Mouse (Mus musculus) kidney, postnatal 25 days (tissue): ENCODE measurements around the gene Scamp2.

ENCODE experiments used
- DNase-seq, 2 experiments: peaks; one replicate each; pipeline ENCODE4 v3.0.0; 2021; ENCODE audit warnings: mixed read lengths in 2 of 2

Gene Scamp2

DNA sequence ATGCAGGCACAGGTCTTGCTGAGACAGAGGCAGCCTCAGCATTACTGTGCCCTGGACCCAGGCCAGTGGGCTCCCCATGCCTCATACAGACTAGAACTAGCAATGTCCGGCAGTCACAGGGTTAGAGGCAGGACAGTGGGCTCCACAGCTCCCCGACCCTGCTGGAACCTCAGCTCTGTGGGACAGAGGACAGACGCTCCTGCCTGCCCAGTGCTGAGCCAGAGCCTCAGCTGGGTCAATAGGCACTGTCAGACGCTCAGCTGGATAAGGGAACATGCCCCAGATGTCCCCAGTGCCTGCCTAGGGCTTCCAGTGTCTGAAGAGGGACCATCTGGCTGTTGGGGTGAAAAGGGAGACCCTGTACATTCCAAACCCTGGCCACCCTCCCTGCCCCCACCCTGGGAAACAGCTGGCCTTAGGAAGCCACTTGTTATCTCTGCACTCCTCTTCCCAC, 37.2 kb downstream of the Scamp2 start:
- peak; percentile 55 to 64 for DNase-seq

DNA sequence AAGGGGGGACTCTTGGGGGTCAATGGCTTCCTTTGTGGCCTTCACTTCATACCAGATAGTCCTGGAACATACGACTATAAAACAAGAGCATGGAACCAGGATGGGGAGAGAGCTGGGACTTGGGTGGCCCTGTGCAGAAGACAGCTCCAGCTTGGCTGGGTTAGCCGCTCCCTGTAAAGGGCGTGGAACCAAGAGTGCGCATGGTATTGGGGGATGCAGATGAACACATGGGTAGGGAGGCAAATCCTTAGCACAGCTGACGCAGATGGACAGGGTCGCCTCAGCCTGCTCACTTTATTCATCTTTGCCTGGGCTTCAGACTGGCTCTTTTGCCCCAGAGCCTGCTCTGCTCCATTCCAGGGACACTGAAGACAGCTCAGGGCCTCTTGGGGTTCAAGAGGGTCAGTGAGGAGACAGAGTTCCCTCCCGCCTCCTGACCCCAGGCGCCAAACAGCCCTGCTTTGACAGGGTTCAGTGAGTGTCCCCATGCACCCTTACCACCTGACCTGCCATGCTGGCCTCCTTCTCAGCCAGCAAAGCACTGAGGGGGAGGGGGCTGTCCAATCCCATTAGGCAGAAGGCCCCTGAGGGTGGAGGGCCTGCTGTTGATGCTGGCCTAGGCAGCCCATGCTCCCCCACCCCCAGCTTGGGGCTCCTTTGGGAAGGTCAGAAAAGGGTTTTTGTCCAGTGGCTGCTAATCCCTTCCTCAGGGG, 38.3 kb downstream of the Scamp2 start:
- DNase-seq: peak; percentile 60 to 90

DNA sequence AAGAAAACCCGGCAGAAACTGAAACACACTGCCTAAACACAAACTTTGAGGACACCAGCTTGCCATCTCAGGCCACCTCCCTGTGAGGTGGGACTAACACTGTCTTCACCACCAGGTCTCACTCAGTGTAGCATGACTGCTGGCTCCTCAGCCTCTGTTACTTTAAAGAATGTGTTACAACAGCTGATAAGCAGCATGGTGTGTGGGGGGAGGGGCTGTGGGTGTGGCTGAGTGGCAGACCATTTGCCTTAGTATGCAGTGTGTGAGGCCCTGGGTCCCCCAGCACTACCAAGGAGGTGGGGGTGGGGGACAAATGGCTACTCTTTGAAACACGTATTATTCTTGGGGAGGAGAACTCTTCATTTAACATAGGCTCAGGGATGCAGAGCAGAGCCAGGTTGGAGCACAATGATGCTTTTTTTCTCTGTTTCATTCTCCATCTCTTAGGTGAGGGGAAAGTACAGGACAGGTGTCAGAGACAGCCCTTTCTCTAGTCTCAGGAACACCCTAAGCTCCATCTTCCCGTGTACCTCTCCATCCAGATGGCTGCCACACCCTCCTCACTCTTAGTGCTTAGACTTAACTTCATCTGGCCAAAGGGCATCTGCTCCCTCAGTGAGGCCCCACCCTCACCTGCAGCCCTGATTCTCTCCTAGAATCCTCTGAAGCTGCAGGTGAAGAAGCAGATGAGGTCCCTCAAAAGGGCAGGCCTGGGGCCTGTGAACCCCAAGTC, 40.0 kb downstream of the Scamp2 start:
- DNase-seq: peak in 1 of 2 experiments; percentile 60

DNA sequence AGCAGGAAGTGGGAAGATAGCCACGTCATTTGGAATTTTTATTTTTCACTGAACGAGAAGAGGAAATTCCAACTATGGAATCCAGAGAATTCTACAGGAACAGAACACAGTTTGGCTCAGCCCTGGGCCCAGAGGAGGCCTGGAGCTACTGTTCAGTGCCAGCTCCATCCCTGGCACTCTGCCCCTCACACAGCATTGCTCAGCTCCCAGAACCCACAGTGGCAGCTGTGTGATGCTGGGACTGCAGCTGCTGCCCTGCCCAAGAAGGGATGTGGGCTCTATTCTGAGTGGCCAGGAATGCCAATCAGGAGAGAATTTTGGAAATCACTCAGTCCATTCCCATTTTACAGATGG, 40.6 kb downstream of the Scamp2 start:
- peak; percentile 38 to 61 for DNase-seq

DNA sequence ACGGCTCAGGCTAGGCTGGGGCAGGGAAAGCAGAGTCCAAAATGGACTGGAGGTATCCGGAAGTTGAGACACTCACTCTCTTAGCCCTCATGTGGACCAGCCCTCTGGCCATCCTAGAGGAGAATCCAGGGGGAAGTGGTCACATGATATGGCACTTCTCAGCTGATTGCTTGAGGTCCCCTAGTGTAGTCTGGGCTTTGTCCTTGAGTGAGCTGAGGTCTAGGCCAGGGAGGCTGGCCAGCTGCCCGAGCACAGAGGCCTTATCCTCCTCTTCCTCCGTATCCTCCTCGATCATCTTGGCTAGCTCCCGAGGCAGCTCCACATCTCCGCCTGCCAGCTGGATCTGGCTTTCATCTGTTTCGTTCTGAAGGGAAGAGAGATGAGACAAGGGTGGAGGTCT, 41.4 kb downstream of the Scamp2 start:
- peak; percentile 16 to 61 for DNase-seq

DNA sequence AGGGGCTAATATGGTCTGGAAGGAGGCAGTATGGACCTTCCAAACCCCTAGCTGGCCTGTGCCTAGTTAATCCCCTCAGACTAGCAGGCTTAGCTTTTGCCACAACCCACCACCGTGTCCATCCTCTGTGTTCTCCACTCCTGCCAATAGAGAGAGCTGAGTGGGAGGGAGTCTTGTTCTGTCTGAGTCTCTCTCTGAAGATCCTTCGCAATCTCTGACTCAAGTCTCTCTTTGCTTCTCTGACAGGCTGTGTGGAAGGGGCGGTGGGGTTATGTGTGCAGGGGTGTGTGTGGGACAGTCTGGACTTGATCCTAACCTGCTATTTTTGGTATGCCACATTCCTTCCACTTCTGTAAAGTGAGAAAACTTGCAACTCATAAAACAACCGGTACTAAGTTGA, 44.1 kb downstream of the Scamp2 start:
- DNase-seq: no peak

DNA sequence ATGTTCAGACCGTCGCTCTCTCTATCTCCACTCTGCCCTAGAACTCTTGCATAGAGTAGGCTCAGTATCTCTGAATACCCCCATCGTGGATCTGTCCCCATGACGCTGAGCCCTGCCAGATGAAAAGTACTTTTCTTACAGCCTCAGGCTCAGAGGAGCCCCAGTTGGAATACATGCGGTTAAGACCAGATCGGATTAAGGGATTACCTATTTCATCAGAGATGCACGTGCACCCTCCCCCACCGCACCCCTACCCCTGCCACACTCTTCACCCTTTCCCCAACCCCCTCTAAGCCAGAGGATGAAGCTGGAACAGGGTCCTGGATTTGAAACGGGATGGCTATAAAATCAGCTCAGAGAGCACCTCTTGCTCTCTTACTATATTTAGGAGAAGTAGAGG, 44.8 kb downstream of the Scamp2 start:
- DNase-seq: no peak

DNA sequence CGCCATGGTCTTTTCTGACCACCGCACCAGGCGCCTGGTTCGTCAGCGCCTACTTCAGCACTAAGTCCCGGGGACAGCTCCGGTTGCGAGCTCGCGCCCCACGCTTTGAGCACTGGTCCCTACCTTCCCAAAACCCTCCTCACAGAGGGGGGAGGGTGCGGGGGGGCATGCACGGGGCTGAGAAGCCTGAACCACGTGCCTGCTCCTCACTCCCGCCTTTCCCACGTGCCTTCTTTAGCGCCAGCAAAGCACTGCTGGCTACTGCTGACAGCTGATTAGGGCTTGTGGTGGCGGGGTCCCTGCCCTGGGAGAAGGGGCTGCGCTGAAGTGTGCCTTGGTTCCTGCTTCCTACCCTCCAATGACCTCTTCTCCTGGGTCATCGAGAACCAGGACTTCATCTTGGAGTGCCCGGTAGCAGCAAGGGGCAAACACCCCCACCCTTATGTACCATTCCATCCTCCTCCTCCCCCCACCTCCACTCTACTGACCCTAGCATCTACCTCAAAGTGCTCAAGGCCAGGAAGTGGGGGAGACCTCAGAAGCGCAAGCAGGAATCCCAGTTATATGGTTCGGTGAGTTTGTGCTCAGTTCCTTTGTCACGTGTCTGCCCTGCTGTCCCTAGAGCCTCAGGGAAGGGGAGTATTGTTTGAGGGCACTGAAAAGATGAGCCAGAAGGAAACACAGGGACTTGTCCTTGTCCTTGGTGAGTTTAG, 45.6 kb downstream of the Scamp2 start, which contains the start of gene Cplx3:
TSS of gene Cplx3 (minus strand) at position 143 of the 713 bp plus-strand sequence.
- peak; percentile 66 to 85 for DNase-seq

DNA sequence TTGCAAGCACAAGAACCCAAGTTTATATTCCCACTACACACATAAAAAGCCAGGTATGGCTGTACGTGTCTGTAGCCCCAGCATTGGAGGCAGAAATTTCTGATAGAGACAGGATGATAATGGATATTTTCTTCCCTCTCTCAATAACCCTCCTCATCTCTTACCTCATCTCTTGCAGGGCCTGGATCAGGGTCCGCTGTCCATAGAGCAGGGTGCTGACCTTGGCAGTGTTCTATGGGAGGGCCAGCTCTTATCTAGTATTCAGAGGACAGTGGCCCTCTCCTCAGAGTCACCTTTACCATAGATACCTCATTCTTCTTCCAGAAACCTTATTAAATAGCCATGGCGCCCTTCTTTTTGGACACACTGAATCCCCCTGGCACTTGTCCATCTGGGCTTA, 49.1 kb downstream of the Scamp2 start:
- no peak for DNase-seq

DNA sequence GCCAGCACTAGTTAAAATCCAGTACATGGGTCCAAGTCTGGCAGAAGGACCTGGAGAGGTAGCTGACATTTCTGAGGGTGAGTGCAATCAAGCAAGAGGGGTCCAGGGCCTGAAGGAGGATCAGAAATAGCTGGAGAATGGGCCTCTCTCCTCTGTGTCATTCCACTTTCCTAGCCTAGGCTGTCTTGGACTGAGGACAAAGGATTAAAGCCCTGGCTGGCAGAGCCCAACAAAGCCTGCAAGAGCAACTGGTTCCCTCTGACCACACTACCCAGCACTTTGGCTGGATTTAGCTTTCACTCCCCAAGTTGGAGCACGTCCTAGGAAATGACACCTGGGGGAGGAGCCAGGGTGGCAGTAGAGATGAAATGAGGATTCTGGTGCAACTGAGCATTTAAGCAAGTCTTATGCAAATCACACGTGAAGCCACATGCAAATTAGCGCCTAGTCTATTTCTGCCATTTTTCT, 49.6 kb downstream of the Scamp2 start:
- no peak for DNase-seq

DNA sequence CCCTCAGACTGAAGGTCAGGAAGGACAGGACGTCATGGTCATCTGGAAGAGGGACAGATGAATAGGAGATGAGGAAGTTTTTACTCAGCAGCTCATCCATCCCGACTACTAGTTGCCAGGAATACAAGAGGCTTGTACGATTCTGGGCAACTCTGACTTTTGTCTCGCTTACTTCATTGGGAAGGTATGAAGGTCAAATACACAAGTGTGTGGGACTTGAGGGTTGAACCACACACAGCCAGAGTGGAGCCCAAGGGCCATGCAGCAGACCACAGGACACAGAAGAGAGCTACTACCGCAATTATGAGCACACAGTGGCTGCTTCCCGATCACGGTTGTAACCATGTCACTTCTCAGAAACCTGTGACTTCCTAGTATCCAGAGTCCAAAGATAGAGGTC, 51.8 kb downstream of the Scamp2 start:
- DNase-seq: no peak

DNA sequence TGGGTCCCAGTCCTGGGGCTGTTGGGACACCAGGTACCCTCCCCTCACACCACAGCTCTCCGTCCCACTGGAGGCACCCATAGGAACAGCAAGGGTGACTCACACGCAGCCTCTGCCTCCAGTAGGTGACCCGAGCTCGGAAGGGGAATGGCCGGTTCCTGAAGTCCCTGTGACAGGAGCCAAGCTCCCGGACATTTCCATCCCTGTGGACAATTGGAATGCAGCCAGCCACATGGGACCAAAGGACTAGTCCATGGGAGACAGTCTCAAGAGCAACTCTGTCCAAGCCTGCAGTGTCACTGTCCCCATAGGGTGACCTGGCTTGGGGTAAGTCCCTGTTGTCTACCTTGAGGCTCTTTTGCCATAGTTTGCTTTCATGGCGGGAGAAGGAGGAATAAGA, 53.2 kb downstream of the Scamp2 start:
- DNase-seq: peak; percentile 40 to 65

DNA sequence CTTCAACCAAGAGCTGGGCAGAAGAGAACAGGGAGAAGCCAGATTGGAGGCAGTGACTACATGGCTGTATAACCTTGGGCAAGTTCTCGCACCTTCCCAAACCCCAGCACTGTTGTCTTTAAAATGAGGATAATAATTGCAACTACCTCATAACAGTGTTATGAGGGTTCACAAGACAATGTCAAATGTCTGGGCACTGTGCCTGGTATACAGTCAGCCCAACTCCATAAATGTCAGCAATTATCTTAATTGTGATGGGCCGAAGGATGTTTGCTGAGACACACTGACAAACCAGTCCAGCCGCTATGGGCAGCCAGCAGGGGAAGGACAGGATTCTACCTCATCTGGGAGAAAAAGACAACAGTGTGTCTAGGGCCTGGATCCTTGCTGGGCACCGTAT, 54.0 kb downstream of the Scamp2 start:
- DNase-seq: no peak

DNA sequence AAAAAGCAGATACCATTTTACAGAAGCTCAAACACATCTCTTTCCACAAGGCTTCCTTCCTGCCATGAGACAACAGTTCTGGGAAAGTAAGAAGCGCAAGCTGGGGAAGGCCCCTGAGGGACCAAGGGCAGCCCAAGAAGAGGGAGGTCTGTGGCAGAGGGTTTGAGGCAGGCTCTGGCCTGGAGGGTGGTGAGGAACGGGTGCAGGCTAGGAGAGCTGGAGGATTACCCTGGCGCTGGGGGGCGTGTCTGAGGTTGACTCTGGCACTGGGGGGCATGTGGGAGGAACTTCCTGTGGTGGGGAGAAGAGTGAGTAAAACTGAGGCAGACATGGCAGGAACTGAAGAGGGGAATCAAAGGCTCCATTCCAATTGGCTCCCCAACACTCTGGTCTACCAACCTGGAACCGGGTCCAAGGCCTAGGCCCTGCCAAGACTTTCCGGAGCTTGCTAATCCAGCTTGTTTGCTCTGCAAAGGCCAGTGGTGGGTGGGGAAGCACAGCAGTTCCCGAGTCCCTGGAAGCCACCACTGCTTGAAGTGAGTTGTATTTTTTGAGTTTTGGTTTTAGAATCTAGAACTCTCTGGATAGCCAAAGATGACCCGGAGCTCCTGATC, 56.9 kb downstream of the Scamp2 start:
- no peak for DNase-seq

DNA sequence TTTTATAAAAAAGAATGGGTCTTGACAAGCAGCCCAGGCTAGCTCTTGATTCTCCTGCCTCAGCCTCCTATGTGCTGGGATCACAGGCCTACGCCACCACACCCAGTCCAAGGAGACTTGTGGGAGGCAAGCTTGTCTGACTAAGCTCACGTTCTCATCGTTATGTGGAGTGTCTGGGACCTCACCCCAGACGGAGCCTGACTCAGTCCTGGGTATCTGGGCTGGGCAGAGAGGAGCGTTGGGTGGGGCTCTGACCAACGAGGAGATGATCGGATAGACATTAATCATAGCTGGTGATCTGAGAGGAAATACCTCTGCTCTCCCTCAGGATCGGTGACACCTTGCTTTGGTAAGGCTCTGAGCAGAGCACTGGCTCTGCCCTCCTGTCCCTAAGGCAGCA, 58.1 kb downstream of the Scamp2 start:
- no peak for DNase-seq

DNA sequence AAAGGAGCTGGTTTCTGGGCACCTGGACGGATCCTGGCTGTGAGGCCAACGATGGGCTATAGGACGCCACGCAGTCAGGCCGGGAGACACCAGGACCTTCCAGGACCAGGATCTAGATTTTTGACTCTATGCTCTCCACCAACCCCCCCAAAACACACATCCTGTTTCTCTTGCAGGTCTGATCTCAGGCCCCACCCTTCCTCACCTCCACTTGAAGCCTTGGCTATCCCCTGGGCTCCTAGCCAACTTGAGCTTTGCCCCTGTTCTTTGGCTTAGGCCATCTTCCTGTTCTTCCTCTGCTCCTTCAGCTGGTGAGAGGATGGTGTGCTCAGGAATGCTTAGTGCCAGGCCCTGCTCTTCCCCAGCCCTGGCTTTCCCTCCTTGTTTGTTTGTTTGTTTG, 59.9 kb downstream of the Scamp2 start, which contains the start of gene Lman1l:
TSS of gene Lman1l (minus strand) at position 101 of the 400 bp plus-strand sequence.
- DNase-seq: no peak

DNA sequence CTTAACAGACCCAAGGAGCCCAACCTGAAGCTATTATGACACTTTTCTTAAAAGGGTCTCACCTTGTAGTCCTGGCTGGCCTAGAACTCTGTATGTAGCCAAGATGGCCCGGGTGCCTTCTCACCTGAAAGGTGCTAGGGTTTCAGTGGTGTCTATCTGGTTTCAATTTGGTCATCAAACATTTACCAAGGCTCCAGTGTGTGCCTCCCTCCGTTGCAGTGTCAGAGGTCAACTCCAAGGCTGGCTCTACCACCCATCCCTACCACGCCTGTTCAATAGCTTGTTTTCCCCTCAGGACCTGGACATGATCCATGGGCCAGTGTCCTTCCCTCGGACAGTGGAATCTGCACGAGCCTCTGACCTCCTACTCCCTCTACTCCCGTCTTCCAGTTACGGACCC, 63.6 kb downstream of the Scamp2 start:
- DNase-seq: no peak

DNA sequence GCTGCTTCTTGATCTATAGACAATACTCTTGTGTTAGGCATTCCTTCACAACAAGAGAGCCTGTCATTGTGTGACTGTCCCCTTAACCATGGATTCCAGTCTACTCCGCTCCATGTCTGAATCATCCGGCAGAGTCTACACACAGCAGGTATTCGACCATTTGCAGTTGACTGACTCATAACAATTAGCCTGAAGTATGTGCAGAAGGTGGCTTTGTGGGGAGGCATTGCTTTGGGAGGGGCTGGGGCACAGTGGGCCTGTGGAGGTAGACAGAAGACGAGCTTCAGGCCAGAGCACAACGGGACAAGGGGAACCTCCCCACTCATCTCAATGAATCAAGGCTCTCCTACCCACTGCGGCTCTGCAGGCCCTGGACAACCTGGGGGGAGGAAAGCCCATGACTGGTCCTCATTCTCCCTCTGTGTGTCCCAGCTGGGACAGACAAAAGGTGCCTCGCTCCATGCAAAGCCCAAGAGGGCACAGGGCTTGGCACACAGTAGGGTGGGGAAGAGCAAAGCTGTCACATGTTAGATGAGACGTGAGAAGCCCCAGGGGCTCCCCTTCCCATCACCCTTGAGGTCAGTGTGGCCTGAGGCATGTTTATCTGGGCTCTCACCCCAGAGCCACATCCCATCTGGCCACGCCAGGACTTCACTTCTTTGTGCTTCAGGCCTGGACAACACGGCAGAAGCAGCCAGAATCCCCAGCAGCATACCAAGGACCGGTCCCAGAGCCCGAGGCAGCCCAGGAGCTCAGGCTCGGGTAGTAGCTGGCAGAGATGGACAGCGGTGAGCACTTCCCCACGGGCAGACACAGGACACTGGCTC, 65.1 kb downstream of the Scamp2 start:
- DNase-seq: no peak

DNA sequence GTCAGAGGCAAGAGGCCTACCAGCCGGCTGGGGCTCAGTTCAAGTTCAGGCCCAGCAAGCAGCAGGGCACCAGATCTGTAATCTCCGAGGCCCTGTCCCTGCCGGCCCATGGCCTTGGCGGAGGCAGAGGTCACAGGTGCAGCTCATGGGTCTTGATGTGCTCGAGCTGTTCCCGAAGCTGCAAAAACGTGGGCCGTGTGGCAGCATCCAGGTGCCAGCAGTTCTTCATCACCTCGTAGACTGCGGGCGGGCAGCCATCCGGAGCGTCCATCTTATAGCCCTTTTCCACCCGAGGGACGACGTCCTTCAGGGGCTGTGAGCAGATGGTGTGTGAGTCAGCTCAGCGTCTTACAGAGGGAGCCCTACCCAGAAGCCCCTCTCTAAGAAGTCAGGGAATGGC, 66.4 kb downstream of the Scamp2 start:
- DNase-seq: no peak

DNA sequence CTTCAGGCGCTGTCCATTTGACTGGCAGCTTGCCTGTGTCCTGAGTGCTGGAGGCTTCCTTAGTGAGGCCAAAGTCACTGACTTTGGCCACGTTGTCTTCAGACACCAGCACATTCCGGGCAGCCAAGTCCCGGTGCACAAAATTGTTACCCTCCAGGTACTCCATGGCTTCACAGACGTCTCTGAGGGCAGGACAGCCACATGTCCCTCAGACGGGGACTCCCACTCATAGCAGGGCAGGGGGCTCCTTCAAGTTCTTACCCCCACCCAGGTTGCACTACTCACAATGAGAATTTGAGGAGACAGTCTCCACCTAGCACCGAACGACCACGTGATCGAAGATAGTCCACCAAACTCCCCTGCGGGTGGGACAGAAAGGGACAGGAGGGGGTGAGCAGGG, 67.1 kb downstream of the Scamp2 start:
- DNase-seq: no peak

DNA sequence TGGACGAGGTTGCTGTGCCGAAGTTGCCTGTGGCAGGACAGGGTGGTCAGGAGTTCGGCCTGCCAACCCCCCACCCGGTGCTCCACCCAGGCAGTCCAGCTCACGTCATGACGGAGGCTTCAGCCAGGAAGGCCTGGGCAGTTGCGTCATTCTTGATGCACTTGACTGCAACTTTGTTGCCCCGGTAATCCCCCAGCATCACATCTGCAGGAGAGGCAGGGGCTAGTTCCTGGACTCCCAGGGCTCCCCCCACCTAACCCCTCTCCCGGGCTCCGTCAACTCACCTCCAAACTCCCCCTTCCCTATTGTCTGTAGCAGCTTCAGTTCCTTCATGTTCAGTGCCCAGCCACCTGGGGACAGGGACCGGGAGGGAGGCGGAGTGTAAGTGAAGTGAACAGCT, 68.0 kb downstream of the Scamp2 start:
- no peak for DNase-seq
